Mouse (Mus musculus) layer of hippocampus, postnatal 25 days (tissue): ENCODE measurements at regions not wholly inside any gene's neighbourhood (a gene's known extent, or its start where the extent isn't known, plus 50 kb on each side); places are given as distances from the start of the nearest gene placed in this dataset.
A peak's percentile ranks its signal among the peaks of the same experiment; 100 is the strongest.

Experiments
- DNase-seq, 2 experiments: peaks; one replicate each; pipeline ENCODE4 v3.0.0; 2022; ENCODE audit warnings: mixed read lengths in 2 of 2, low spot score in 1 of 2; ENCODE audit errors: extremely low spot score in 1 of 2

GRCm38 (mm10) chr8:49445444-49445843 lies 601.7 kb upstream of the Tenm3 start:
- DNase-seq = no peak

GRCm38 (mm10) chr8:49441270-49441669 lies 597.5 kb upstream of the Tenm3 start:
- no peak for DNase-seq

GRCm38 (mm10) chr8:49396519-49396918 lies 552.8 kb upstream of the Tenm3 start:
- no peak for DNase-seq

GRCm38 (mm10) chr8:49395029-49395428 lies 551.3 kb upstream of the Tenm3 start:
- DNase-seq = no peak

GRCm38 (mm10) chr8:49389525-49389924 lies 545.8 kb upstream of the Tenm3 start:
- DNase-seq = no peak

- no peak for DNase-seq
Observed at GRCm38 (mm10) chr8:49387587-49387986, 543.8 kb upstream of the Tenm3 start.

- DNase-seq = no peak
Observed at GRCm38 (mm10) chr8:49372686-49373085, 528.9 kb upstream of the Tenm3 start.

- DNase-seq = peak in 1 of 2 experiments; percentile 10
Observed at GRCm38 (mm10) chr8:49362682-49363081, 518.9 kb upstream of the Tenm3 start.

- no peak for DNase-seq
Observed at GRCm38 (mm10) chr8:49361443-49361842, 517.7 kb upstream of the Tenm3 start.

- DNase-seq = no peak
Observed at GRCm38 (mm10) chr8:49360121-49360520, 516.4 kb upstream of the Tenm3 start.

- DNase-seq = no peak
Observed at GRCm38 (mm10) chr8:49359671-49360070, 515.9 kb upstream of the Tenm3 start.

- no peak for DNase-seq
Observed at GRCm38 (mm10) chr8:49348602-49349001, 504.9 kb upstream of the Tenm3 start.

GRCm38 (mm10) chr8:49338716-49339115 lies 495.0 kb upstream of the Tenm3 start:
- DNase-seq = no peak

GRCm38 (mm10) chr8:49326980-49327379 lies 483.2 kb upstream of the Tenm3 start:
- no peak for DNase-seq

- no peak for DNase-seq
Observed at GRCm38 (mm10) chr8:49321404-49321803, 477.7 kb upstream of the Tenm3 start.

- no peak for DNase-seq
Observed at GRCm38 (mm10) chr8:49313483-49314278, 469.9 kb upstream of the Tenm3 start.

GRCm38 (mm10) chr8:49312816-49313215 lies 469.1 kb upstream of the Tenm3 start:
- DNase-seq = no peak

- DNase-seq = no peak
Observed at GRCm38 (mm10) chr8:49282401-49282800, 438.6 kb upstream of the Tenm3 start.

GRCm38 (mm10) chr8:49281254-49281653 lies 437.5 kb upstream of the Tenm3 start:
- no peak for DNase-seq

- DNase-seq = no peak
Observed at GRCm38 (mm10) chr8:49274031-49274430, 430.3 kb upstream of the Tenm3 start.

- DNase-seq = no peak
Observed at GRCm38 (mm10) chr8:49273109-49273508, 429.4 kb upstream of the Tenm3 start.

GRCm38 (mm10) chr8:49263416-49263815 lies 419.7 kb upstream of the Tenm3 start:
- DNase-seq = no peak
